ENCODE assay signal across 26 mouse cellular contexts in the genomic region with DNA sequence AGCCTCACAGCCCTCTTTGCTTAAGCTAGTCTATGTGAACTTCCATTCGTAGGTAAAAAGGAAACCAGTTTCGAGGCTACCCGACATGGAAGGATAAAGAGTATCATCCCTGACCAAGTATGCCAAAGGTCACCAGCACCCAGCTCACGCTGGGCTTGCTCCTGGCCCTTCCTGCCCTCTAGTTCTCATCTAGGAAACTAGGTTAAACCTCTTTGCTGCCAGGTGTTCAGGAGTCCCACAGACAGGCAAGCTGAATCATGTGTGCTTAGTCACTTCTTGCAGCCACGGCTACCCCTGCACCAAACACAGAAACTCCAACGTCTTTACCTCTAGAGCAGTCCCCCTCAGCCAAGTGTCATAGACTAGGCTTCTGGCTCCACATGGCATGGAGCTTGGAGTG. TPM values are rescaled to one million over a fixed set of nuclear protein-coding genes. Genes with fewer than 3 reads are reported as not detected.
A peak's percentile ranks its signal among the peaks of the same experiment; 100 is the strongest.
DNase-seq lines count a peak whose midpoint lies in the region; ATAC-seq and TF ChIP-seq lines count a peak whose summit lies in the region.
"Had no signal": no experiment of that assay in that cellular context is flagged by ENCODE, and none has a peak within 500 bp of the region (broad histone marks: within the 10 kb centered on the region; RNA-seq: fewer than 3 reads in every experiment).

No protein-coding gene starts in this region.

- no peak for TF ChIP-seq EP300 in CH12.LX (IDR thresholded peaks at IDR 0.05; ENCODE audit: low read length)

- WGBS in hindbrain, embryonic 13.5 days = 89% methylated on average over 6 of the region's 6 CpGs

- no peak overlapping the region for H3K9ac ChIP-seq in CH12.LX (ENCODE audit: insufficient read depth, low read depth)
- no peak overlapping the region for H3K9ac ChIP-seq in hindbrain, embryonic 13.5 days
- H3K9ac ChIP-seq: embryonic facial prominence, embryonic 13.5 days; forebrain, embryonic 13.5 days; heart, embryonic 15.5 days; midbrain, embryonic 15.5 days; neural tube, embryonic 13.5 days had no signal

- ATAC-seq in hindbrain, embryonic 13.5 days (ENCODE audit: low FRiP score) = no peak
- ATAC-seq: activated CD4-positive, CD25-positive, alpha-beta regulatory T cell, adult 4 months; forebrain, embryonic 13.5 days; hindbrain, embryonic 16.5 days; intestine, embryonic 16.5 days; lung, postnatal 0 days; midbrain, embryonic 15.5 days had no signal

- H3K27me3 ChIP-seq in CH12.LX (replicated peaks) = no peaks in the 10 kb centered on the region
- no peaks in the 10 kb centered on the region for H3K27me3 ChIP-seq in hindbrain, embryonic 13.5 days
- H3K27me3 ChIP-seq: embryonic facial prominence, embryonic 13.5 days; forebrain, embryonic 13.5 days; heart, embryonic 15.5 days; midbrain, embryonic 15.5 days; neural tube, embryonic 13.5 days had no signal

- no peak for TF ChIP-seq POLR2A in CH12.LX (IDR thresholded peaks at IDR 0.05; ENCODE audit: low read depth, low read length)

- H3K79me2 ChIP-seq in CH12.LX (replicated peaks; ENCODE audit: control insufficient read depth, extremely low read depth, insufficient read depth, poor library complexity, severe bottlenecking) = no peaks in the 10 kb centered on the region

- dilution Hi-C loops in CH12.LX (cut with MboI; ENCODE audit: extremely low pct_ligation_motif_present, extremely low pct_unique_long_range_greater_than_20kb, low sequenced_read_pairs) = no loop called here

- no peak overlapping the region for H3K27ac ChIP-seq in CH12.LX (ENCODE audit: insufficient read depth, low read depth)
- H3K27ac ChIP-seq in hindbrain, embryonic 13.5 days = no peak overlapping the region
- H3K27ac ChIP-seq: embryonic facial prominence, embryonic 13.5 days; forebrain, embryonic 13.5 days; heart, embryonic 15.5 days; macrophage; midbrain, embryonic 15.5 days; neural tube, embryonic 13.5 days; stomach, postnatal 0 days had no signal

- no peak overlapping the region for H3K4me3 ChIP-seq in CH12.LX (replicated peaks in 1 of 3; ENCODE audit: low read depth in 2 of 3, low read length in 2 of 3, poor library complexity in 1 of 3)
- H3K4me3 ChIP-seq in hindbrain, embryonic 13.5 days = no peak overlapping the region
- H3K4me3 ChIP-seq: embryonic facial prominence, embryonic 13.5 days; erythroblast, embryonic 14.5 days; forebrain, embryonic 13.5 days; heart, embryonic 15.5 days; midbrain, embryonic 15.5 days; myocyte; neural tube, embryonic 13.5 days had no signal

- TF ChIP-seq CTCF in CH12.LX (conservative IDR thresholded peaks at IDR 0.05 in 1 of 2, IDR thresholded peaks at IDR 0.05 in 1 of 2; ENCODE audit: low read depth in 2 of 2, low read length in 2 of 2) = no peak

- peaks cover 14 to 56% of the 10 kb centered on the region in 2 experiments; a peak in 3 of 4 replicates for H3K4me1 ChIP-seq in CH12.LX (ENCODE audit: control insufficient read depth in 1 of 2, insufficient read depth in 2 of 2)
- H3K4me1 ChIP-seq in hindbrain, embryonic 13.5 days (replicated peaks) = peaks cover 11% of the 10 kb centered on the region; the same call in 1 of the 2 replicates
- H3K4me1 ChIP-seq: embryonic facial prominence, embryonic 13.5 days; forebrain, embryonic 13.5 days; midbrain, embryonic 15.5 days had no signal

- peak overlapping the region; percentile 2 for H3K4me2 ChIP-seq in CH12.LX (ENCODE audit: insufficient read depth, low read depth, poor library complexity, severe bottlenecking)
- no peak overlapping the region for H3K4me2 ChIP-seq in hindbrain, embryonic 13.5 days
- H3K4me2 ChIP-seq: embryonic facial prominence, embryonic 13.5 days; forebrain, embryonic 13.5 days; heart, embryonic 15.5 days; midbrain, embryonic 15.5 days; neural tube, embryonic 13.5 days had no signal

- in situ Hi-C loops in CH12.LX (cut with MboI; ENCODE audit: low pct_ligation_motif_present, low pct_unique_long_range_greater_than_20kb, low sequenced_read_pairs) = no loop called here

- H3K9me3 ChIP-seq in CH12.LX (replicated peaks; ENCODE audit: low read length) = peaks cover 6% of the 10 kb centered on the region
- no peaks in the 10 kb centered on the region for H3K9me3 ChIP-seq in hindbrain, embryonic 13.5 days
- H3K9me3 ChIP-seq: embryonic facial prominence, embryonic 13.5 days; forebrain, embryonic 13.5 days; heart, embryonic 15.5 days; midbrain, embryonic 15.5 days; neural tube, embryonic 13.5 days had no signal

- H3K36me3 ChIP-seq in CH12.LX (replicated peaks in 1 of 2; ENCODE audit: control insufficient read depth in 1 of 2, insufficient read depth in 1 of 2, low read length in 1 of 2) = no peaks in the 10 kb centered on the region
- peaks cover 4% of the 10 kb centered on the region; the same call in 1 of the 2 replicates for H3K36me3 ChIP-seq in hindbrain, embryonic 13.5 days
- H3K36me3 ChIP-seq: embryonic facial prominence, embryonic 13.5 days; heart, embryonic 15.5 days; midbrain, embryonic 15.5 days; neural tube, embryonic 13.5 days had no signal

- peak; percentile 39 for DNase-seq in kidney, postnatal 14 days
- no peak for DNase-seq in kidney, postnatal 4 days
- no peak for DNase-seq in CH12.LX (ENCODE audit: extremely low read depth)
- DNase-seq in brain, adult 2 months (ENCODE audit: low read depth, low spot score) = peak; percentile 15
- peak; percentile 77 for DNase-seq in thymus, postnatal 0 days (ENCODE audit: low spot score)
- no peak for DNase-seq in gastrocnemius, adult 8-10 months (ENCODE audit: low spot score in 2 of 2)
- DNase-seq in layer of hippocampus, postnatal 10 days (ENCODE audit: low spot score in 2 of 2) = no peak
- DNase-seq: adrenal gland, adult 8-10 months; cerebellum, adult 18-20 months; cerebellum, postnatal 25 days; embryo, embryonic 11 days; right cerebral cortex, postnatal 14 days had no signal

- TF ChIP-seq RAD21 in CH12.LX (IDR thresholded peaks at IDR 0.05; ENCODE audit: low read depth, low read length) = no peak

TF ChIP-seq in CH12.LX, 34 proteins besides CTCF, POLR2A, EP300 and RAD21:
- TF ChIP-seq GABPA (IDR thresholded peaks at IDR 0.05; ENCODE audit: insufficient replicate concordance, low read depth, low read length) (no peak), USF2 (conservative IDR thresholded peaks at IDR 0.05; ENCODE audit: low read depth, low read length) (no peak), SMC3 (IDR thresholded peaks at IDR 0.05; ENCODE audit: low read depth, low read length) (no peak), JUND (conservative IDR thresholded peaks at IDR 0.05; ENCODE audit: low read depth, low read length) (no peak), E2F4 (IDR thresholded peaks at IDR 0.05; ENCODE audit: insufficient replicate concordance, low read depth, low read length) (no peak), IRF4 (IDR thresholded peaks at IDR 0.05; ENCODE audit: low read depth, low read length) (peak; percentile 35; the same call in 1 of the 2 replicates), PAX5 (IDR thresholded peaks at IDR 0.05; ENCODE audit: low read length) (no peak), ZKSCAN1 (IDR thresholded peaks at IDR 0.05; ENCODE audit: borderline replicate concordance, low read depth, low read length) (no peak), MXI1 (IDR thresholded peaks at IDR 0.05; ENCODE audit: low read depth, low read length) (no peak)

RNA-seq across cellular contexts. Expression of a gene that starts 31.8 kb away (rescaled TPM):
- total RNA-seq in CH12.LX (2012; rRNA removed) = 0.25 and 0.51 TPM in 2 replicates
- total RNA-seq in CH12.LX (2014; rRNA removed) = 0.22 and 0.43 TPM in 2 replicates
- 1.3 and 1.5 TPM in 2 replicates for polyA plus RNA-seq in CH12.LX (2012; ENCODE audit: insufficient read length, low read depth)
- 6.8 and 8.5 TPM in 2 replicates for polyA plus RNA-seq in thymus, postnatal 0 days (2015; fragmentation: Nextera tagmentation; extraction: Ambion mirVana)
- 1 to 10 TPM in 2 of 4 experiments, under 1 TPM in 2; 0.53 to 1.4 (median 1.2) TPM for total RNA-seq in gastrocnemius, adult 8-10 months (2022)
- 1 to 10 TPM in 1 of 2 experiments, under 1 TPM in 1; 0.76 to 1.3 TPM for total RNA-seq in layer of hippocampus, postnatal 10 days (2021)
- polyA plus RNA-seq in hindbrain, embryonic 13.5 days (2015; fragmentation: Nextera tagmentation; extraction: Ambion mirVana) = 33.1 and 33.5 TPM in 2 replicates

Comparison
In these comparisons a context has a peak if more than half of its experiments do, and no peak if none do; other contexts are left out.
1. DNase-seq: peak in kidney, postnatal 14 days (single experiment), brain, adult 2 months (single experiment) and thymus, postnatal 0 days (single experiment); none in kidney, postnatal 4 days (0 of 2), CH12.LX (single experiment), gastrocnemius, adult 8-10 months (0 of 2) and layer of hippocampus, postnatal 10 days (0 of 2).